Mouse (Mus musculus): ENCODE results near the gene Ncln.

DNA sequence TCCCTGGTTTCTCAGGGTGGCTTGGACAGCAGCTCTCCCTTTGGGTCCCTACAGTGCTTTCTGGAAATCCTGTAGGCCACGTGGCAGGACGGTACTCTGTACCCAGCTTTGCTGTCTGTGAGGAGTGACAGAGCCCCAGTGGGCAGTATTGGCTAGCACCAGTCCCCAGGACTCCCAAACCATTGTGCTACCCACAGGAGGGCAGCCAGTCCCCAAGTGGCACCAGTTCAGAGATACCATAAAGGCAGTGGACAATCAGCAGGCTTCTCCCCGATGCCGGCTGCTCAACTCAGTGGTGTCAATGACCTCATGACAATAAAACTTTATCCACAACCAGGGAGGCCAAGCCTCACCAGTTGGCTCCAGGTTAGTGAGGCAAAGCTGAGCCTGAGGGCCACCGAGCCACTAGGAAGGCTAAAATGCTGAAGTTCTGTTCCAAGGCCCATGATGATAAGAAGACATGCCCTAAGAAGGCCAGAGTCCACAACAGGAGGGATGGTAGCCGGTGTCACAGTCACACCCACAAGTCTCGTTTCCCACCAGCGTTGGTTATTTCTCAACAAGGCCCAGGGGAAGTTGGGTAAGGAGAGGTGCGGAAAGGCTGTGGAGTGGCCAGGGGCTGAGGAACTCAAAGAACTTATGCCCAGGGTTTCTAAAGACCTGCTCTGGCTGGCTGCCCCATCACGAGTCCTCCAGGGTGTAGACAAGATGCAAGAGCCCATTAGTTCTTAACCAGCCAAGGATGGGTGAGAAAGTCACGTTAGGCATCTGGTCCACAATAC lies 1.7 kb downstream of the Ncln start:
- TF ChIP-seq CTCF (conservative IDR thresholded peaks at IDR 0.05; ENCODE audit: low read length) (no peak), NANOG (IDR thresholded peaks at IDR 0.05; ENCODE audit: borderline replicate concordance, low read length) (no peak)

All from E14TG2a.4 (cell line).